Mouse (Mus musculus): ENCODE measurements around the gene Ddx41. TPM values are rescaled to one million over a fixed set of nuclear protein-coding genes. Genes with fewer than 3 reads are reported as not detected.
A peak's percentile ranks its signal among the peaks of the same experiment; 100 is the strongest.

Ddx41 gene
- polyA plus RNA-seq, 1 experiment from 2014 or later: 73.0 TPM

- in situ Hi-C loops (cut with MboI; ENCODE audit: low pct_unique_long_range_greater_than_20kb): no loop called here
- ChIA-PET CTCF (interaction anchor here (1.7 kb wide), 1 partner anchor 12 kb away, joined by 4 read pairs; no protein-coding TSS in a partner anchor), POLR2A (interaction anchor here (1.5 kb wide), 1 partner anchor 28 kb away, joined by 3 read pairs; no protein-coding TSS in a partner anchor)
- H3K27me3 ChIP-seq: no peaks in the 10 kb centered on the region
- no peak for TF ChIP-seq CTCF (IDR thresholded peaks at IDR 0.05)
- DNase-seq (ENCODE audit: low read depth, low spot score) (no peak), ATAC-seq (no peak)
Observed at GRCm38 (mm10) chr13:55543447-55543846, 7.0 kb upstream of the Ddx41 start.

- no peak for TF ChIP-seq CTCF (IDR thresholded peaks at IDR 0.05)
- ChIA-PET CTCF (no interaction called here), POLR2A (interaction anchor here (1.5 kb wide), 1 partner anchor 29 kb away, joined by 3 read pairs; no protein-coding TSS in a partner anchor)
- DNase-seq (ENCODE audit: low read depth, low spot score) (peak; percentile 17), ATAC-seq (no peak)
- in situ Hi-C loops (cut with MboI; ENCODE audit: low pct_unique_long_range_greater_than_20kb): no loop called here
- H3K27me3 ChIP-seq: no peaks in the 10 kb centered on the region
Observed at GRCm38 (mm10) chr13:55542891-55543290, 6.4 kb upstream of the Ddx41 start.

- TF ChIP-seq CTCF (IDR thresholded peaks at IDR 0.05): no peak
- no peak for DNase-seq (ENCODE audit: low read depth, low spot score)
- ChIA-PET CTCF (interaction anchor here (1.6 to 1.9 kb wide), 2 partner anchors 13 to 19 kb away, joined by 3 to 5 read pairs; no protein-coding TSS in a partner anchor), POLR2A (no interaction called here)
- no peak for ATAC-seq
- in situ Hi-C loops (cut with MboI; ENCODE audit: low pct_unique_long_range_greater_than_20kb): no loop called here
- H3K27me3 ChIP-seq: no peaks in the 10 kb centered on the region
Observed at GRCm38 (mm10) chr13:55540933-55541332, 4.5 kb upstream of the Ddx41 start.

GRCm38 (mm10) chr13:55535796-55536193, 663 bp downstream of the Ddx41 start:
- no peak for TF ChIP-seq CTCF (IDR thresholded peaks at IDR 0.05)
- ATAC-seq (peak; percentile 2), DNase-seq (ENCODE audit: low read depth, low spot score) (no peak)
- ChIA-PET POLR2A (interaction anchor here (0.6 kb wide), 1 partner anchor 114 kb away, joined by 3 read pairs; no protein-coding TSS in a partner anchor), CTCF (interaction anchor here (0.7 to 1.6 kb wide), 8 partner anchors 8 to 70 kb away, joined by 3 to 9 read pairs (median 4); no protein-coding TSS in a partner anchor)
- H3K27me3 ChIP-seq: no peaks in the 10 kb centered on the region
- in situ Hi-C loops (cut with MboI; ENCODE audit: low pct_unique_long_range_greater_than_20kb): no loop called here

GRCm38 (mm10) chr13:55535191-55535590, 1.3 kb downstream of the Ddx41 start:
- TF ChIP-seq CTCF (IDR thresholded peaks at IDR 0.05): no peak
- DNase-seq (ENCODE audit: low read depth, low spot score): no peak
- in situ Hi-C loops (cut with MboI; ENCODE audit: low pct_unique_long_range_greater_than_20kb): no loop called here
- no peaks in the 10 kb centered on the region for H3K27me3 ChIP-seq
- CTCF ChIA-PET: interaction anchor here (0.8 kb wide), 1 partner anchor 72 kb away, joined by 3 read pairs; no protein-coding TSS in a partner anchor
- no peak for ATAC-seq
- POLR2A ChIA-PET: interaction anchor here (0.6 kb wide), 1 partner anchor 40 kb away, joined by 4 read pairs; no protein-coding TSS in a partner anchor

- in situ Hi-C loops (cut with MboI; ENCODE audit: low pct_unique_long_range_greater_than_20kb): no loop called here
- ChIA-PET POLR2A (no interaction called here), CTCF (interaction anchor here (2.6 kb wide), 1 partner anchor 16 kb away, joined by 7 read pairs; the partner anchor contains the start of gene Pdlim7)
- no peak for ATAC-seq
- H3K27me3 ChIP-seq: no peaks in the 10 kb centered on the region
- no peak for TF ChIP-seq CTCF (IDR thresholded peaks at IDR 0.05)
- no peak for DNase-seq (ENCODE audit: low read depth, low spot score)
Observed at GRCm38 (mm10) chr13:55529198-55529915, 7.1 kb downstream of the Ddx41 start, which contains the start of gene Dok3. Gene Dok3 (minus strand): TSS chr13:55529296.

- ATAC-seq (no peak), DNase-seq (ENCODE audit: low read depth, low spot score) (no peak)
- no peaks in the 10 kb centered on the region for H3K27me3 ChIP-seq
- no peak for TF ChIP-seq CTCF (IDR thresholded peaks at IDR 0.05)
- ChIA-PET CTCF (interaction anchor here (1.0 to 2.6 kb wide), 2 partner anchors 8 to 14 kb away, joined by 4 to 7 read pairs; partner anchors contain the start of genes Ddx41 and Pdlim7), POLR2A (no interaction called here)
- in situ Hi-C loops (cut with MboI; ENCODE audit: low pct_unique_long_range_greater_than_20kb): no loop called here
Observed at GRCm38 (mm10) chr13:55527834-55528772, 8.4 kb downstream of the Ddx41 start.

GRCm38 (mm10) chr13:55527212-55527611, 9.2 kb downstream of the Ddx41 start:
- DNase-seq (ENCODE audit: low read depth, low spot score) (no peak), ATAC-seq (no peak)
- ChIA-PET CTCF (interaction anchor here (1.0 to 2.6 kb wide), 2 partner anchors 9 to 13 kb away, joined by 4 to 7 read pairs; partner anchors contain the start of genes Ddx41 and Pdlim7), POLR2A (no interaction called here)
- TF ChIP-seq CTCF (IDR thresholded peaks at IDR 0.05): no peak
- no peaks in the 10 kb centered on the region for H3K27me3 ChIP-seq
- in situ Hi-C loops (cut with MboI; ENCODE audit: low pct_unique_long_range_greater_than_20kb): no loop called here

GRCm38 (mm10) chr13:55525733-55526553, 10.5 kb downstream of the Ddx41 start:
- CTCF ChIA-PET: interaction anchor here (1.8 kb wide), 1 partner anchor 119 kb away, joined by 6 read pairs; no protein-coding TSS in a partner anchor
- no peak for TF ChIP-seq CTCF (IDR thresholded peaks at IDR 0.05)
- in situ Hi-C loops (cut with MboI; ENCODE audit: low pct_unique_long_range_greater_than_20kb): no loop called here

More at GRCm38 (mm10) chr13:55525733-55526553, 10.5 kb downstream of the Ddx41 start:
- ATAC-seq (no peak), DNase-seq (ENCODE audit: low read depth, low spot score) (no peak)
- POLR2A ChIA-PET: no interaction called here
- H3K27me3 ChIP-seq: no peaks in the 10 kb centered on the region
